Mouse (Mus musculus): Measurements from ENCODE around the gene Nrm. TPM values are rescaled to one million over a fixed set of nuclear protein-coding genes. Genes with fewer than 3 reads are reported as not detected.

Gene Nrm
- total RNA-seq (2021), result 10 to 100 TPM; 20.8 to 26.4 TPM
- long read RNA-seq, experiment 1, transcript Nrm-201 (4 exons, 1,466 nt), result major isoform, 30 of 32 reads
- long read RNA-seq, experiment 1, partial matches to known transcripts, result 1 of 32 reads
- long read RNA-seq, experiment 1, other reads (novel, unspliced or antisense), result 1 of 32 reads
- long read RNA-seq, experiment 2, transcript Nrm-201 (4 exons, 1,466 nt), result major isoform, 26 of 28 reads
- long read RNA-seq, experiment 2, partial matches to known transcripts, result 0 of 28 reads
- long read RNA-seq, experiment 2, other reads (novel, unspliced or antisense), result 1 of 28 reads

GRCm38 (mm10) chr17:35861198-35861857, at the start of gene Nrm:
Gene Nrm, plus strand, starts transcription at chr17:35861318.
- peak; percentile 79 to 92 for DNase-seq (ENCODE audit: low spot score in 2 of 2)

- DNase-seq (ENCODE audit: low spot score in 2 of 2), result no peak
Measured at GRCm38 (mm10) chr17:35812307-35812706, 48.8 kb upstream of the Nrm start.

GRCm38 (mm10) chr17:35812736-35813135, 48.4 kb upstream of the Nrm start:
- no peak for DNase-seq (ENCODE audit: low spot score in 2 of 2)

- peak; percentile 76 to 93 for DNase-seq (ENCODE audit: low spot score in 2 of 2)
Measured at GRCm38 (mm10) chr17:35813245-35813647, 47.9 kb upstream of the Nrm start.

- no peak for DNase-seq (ENCODE audit: low spot score in 2 of 2)
Measured at GRCm38 (mm10) chr17:35813653-35814052, 47.5 kb upstream of the Nrm start.

GRCm38 (mm10) chr17:35814678-35815077, 46.4 kb upstream of the Nrm start:
- DNase-seq (ENCODE audit: low spot score in 2 of 2), result no peak

- DNase-seq (ENCODE audit: low spot score in 2 of 2), result no peak
Measured at GRCm38 (mm10) chr17:35815836-35816235, 45.3 kb upstream of the Nrm start.

GRCm38 (mm10) chr17:35816686-35817085, 44.4 kb upstream of the Nrm start:
- DNase-seq (ENCODE audit: low spot score in 2 of 2), result no peak

GRCm38 (mm10) chr17:35817226-35817625, 43.9 kb upstream of the Nrm start:
- DNase-seq (ENCODE audit: low spot score in 2 of 2), result no peak

- no peak for DNase-seq (ENCODE audit: low spot score in 2 of 2)
Measured at GRCm38 (mm10) chr17:35820111-35820510, 41.0 kb upstream of the Nrm start.

GRCm38 (mm10) chr17:35821439-35822430, 39.4 kb upstream of the Nrm start, which contains the start of gene Ier3:
Gene Ier3, plus strand, starts transcription at chr17:35821684.
- DNase-seq (ENCODE audit: low spot score in 2 of 2), result peak; percentile 65 to 84

GRCm38 (mm10) chr17:35822564-35822963, 38.6 kb upstream of the Nrm start:
- DNase-seq (ENCODE audit: low spot score in 2 of 2), result no peak

- peak; percentile 56 to 84 for DNase-seq (ENCODE audit: low spot score in 2 of 2)
Measured at GRCm38 (mm10) chr17:35822964-35823937, 37.9 kb upstream of the Nrm start, which contains the start of gene Flot1. Gene Flot1, plus strand, starts transcription at chr17:35823230.

GRCm38 (mm10) chr17:35824402-35824801, 36.7 kb upstream of the Nrm start:
- DNase-seq (ENCODE audit: low spot score in 2 of 2), result no peak

GRCm38 (mm10) chr17:35825109-35825850, 35.8 kb upstream of the Nrm start:
- DNase-seq (ENCODE audit: low spot score in 2 of 2), result no peak

- DNase-seq (ENCODE audit: low spot score in 2 of 2), result peak; percentile 75 to 88
Measured at GRCm38 (mm10) chr17:35829737-35830136, 31.4 kb upstream of the Nrm start.

- DNase-seq (ENCODE audit: low spot score in 2 of 2), result no peak
Measured at GRCm38 (mm10) chr17:35832400-35833238, 28.5 kb upstream of the Nrm start.

GRCm38 (mm10) chr17:35833239-35833751, 27.8 kb upstream of the Nrm start:
- DNase-seq (ENCODE audit: low spot score in 2 of 2), result no peak
